Mouse (Mus musculus) liver, adult 2 months (tissue): ENCODE results near the gene Med18.

Experiments used
- CTCF ChIP-seq: fragments of 200-500 bp; IDR thresholded peaks from 2 replicates; pipeline ENCODE4 v1.5.1; 2011; ENCODE audit warnings: low read depth, low read length, control low read depth
- POLR2A ChIP-seq: fragments of 200-500 bp; IDR thresholded peaks from 2 replicates; pipeline ENCODE4 v1.6.1; 2011; ENCODE audit warnings: low read length, control low read depth; ENCODE audit not compliant: insufficient read depth; ENCODE audit errors: extremely low read depth

DNA sequence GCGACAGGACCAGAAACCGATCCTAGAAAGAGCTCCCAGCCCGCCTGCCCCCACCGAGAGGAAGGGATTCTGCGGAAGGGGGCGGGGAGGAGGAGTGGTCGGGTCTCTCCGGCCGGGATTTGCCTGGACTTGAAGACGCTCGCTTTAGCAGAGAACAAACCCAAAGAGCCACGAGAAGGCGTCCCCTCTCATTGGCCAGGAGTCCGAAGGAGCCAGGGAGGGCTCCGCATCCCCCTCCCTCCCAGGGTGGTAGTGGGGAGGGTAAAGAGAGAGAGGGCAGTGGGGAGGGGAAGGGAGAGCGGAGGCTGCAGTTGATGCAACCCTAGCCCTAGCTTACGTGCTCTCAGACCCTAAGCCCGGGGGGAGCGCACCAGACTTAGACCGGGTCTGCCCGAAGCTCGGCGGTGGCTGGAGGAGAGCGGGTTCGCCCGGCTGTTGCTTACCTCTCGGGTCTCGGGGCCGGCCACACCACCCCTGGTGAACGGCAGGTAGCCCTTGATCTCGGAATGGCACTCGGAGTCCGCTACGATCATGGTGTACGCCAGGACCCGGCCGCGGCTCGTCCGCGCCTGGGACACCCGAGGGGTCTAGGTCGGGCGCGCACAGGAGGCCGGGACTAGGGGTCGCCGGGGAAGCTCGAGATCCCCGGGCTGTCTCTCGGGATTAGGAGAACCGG, 46.0 kb upstream of the Med18 start:
- TF ChIP-seq POLR2A: 0 out of 2 replicates have a peak, but pooled peaks have one; percentile 0
- TF ChIP-seq CTCF: no peak
